Mouse (Mus musculus) embryonic fibroblast, embryonic 13.5 days (primary cell): ENCODE data around the gene Cd300lg.

Experiments
- CTCF ChIP-seq: IDR thresholded peaks from 2 replicates; pipeline ENCODE4 v1.5.1; 2011; ENCODE audit warnings: mild to moderate bottlenecking, control low read depth, low read length, moderate library complexity, borderline replicate concordance; ENCODE audit not compliant: insufficient read depth
- POLR2A ChIP-seq: IDR thresholded peaks from 2 replicates; pipeline ENCODE4 v1.6.1; 2011; ENCODE audit warnings: low read depth, mild to moderate bottlenecking, control low read depth, low read length, moderate library complexity

DNA sequence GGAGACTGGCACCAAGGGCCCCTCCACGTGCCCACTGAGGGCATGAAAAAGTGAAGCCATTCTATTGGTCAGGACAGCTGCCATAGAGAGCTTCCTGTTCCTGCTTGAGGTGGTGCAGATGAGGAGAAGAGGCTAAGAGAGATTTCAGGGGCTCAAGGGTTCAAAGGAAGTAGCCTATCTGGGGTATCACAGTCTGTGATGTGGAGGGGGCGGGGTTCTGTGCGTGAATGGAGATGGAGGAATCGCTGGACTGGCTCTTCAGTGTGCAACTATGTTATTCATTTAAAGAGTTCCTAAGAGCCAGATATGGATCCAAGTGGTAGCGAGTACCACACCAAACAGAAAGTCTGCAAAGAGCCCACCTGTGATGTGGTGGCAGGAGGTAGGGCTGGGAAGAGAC is 55.1 kb downstream of the Cd300lg start:
- TF ChIP-seq CTCF (no peak), POLR2A (no peak)
